Mouse (Mus musculus) spleen, adult 2 months (tissue): ENCODE measurements around the gene Blvrb.

ENCODE experiments used
- CTCF ChIP-seq: fragments of 200-500 bp; IDR thresholded peaks from 2 replicates; pipeline ENCODE4 v1.5.1; 2011; ENCODE audit warnings: mild to moderate bottlenecking, inconsistent platforms; ENCODE audit not compliant: insufficient read depth, insufficient read length, insufficient replicate concordance; ENCODE audit errors: extremely low read depth
- POLR2A ChIP-seq: fragments of 200-500 bp; IDR thresholded peaks from 2 replicates; pipeline ENCODE4 v1.6.1; 2011; ENCODE audit warnings: low read depth, low read length, inconsistent platforms

DNA sequence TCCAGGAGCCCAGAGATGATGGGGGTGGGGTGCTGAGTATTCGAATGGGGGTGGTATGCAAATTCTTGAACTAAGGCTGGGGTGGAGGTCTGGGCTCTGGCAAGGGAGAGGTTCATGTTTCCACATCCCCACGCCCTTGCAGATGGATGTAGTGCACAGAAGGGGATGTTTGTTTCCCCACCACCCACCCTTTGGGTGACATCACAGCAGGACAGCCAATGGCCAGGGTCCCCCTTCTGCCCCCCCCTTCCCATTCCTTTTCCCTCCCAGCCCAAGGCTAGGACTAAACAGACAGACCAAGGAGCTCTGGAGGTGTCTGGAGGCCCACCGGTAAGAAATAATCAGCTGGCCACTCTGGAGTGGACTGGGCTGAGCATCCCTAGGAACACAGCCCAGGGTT, 51.3 kb downstream of the Blvrb start, which contains the start of gene Prx:
- TF ChIP-seq POLR2A (no peak), CTCF (no peak)
